Mouse (Mus musculus) frontal cortex, postnatal 25 days (tissue): ENCODE measurements around the gene Wnt10b.
"Not testable (repeated sequence)": the region's sequence is repeated elsewhere in the genome, so short reads cannot be mapped to it uniquely, and the experiment has no call there.

Source experiments
- DNase-seq, 2 experiments: peaks; one replicate each; pipeline ENCODE4 v3.0.0; 2022; ENCODE audit warnings: low spot score in 2 of 2

The Wnt10b gene

GRCm38 (mm10) chr15:98772511-98773211 is 5.3 kb downstream of the Wnt10b start:
- DNase-seq = no peak

- DNase-seq = no peak
These were observed 6.0 kb downstream of the Wnt10b start for GRCm38 (mm10) chr15:98771813-98772425.

- DNase-seq = no peak
These were observed 9.7 kb downstream of the Wnt10b start for GRCm38 (mm10) chr15:98768259-98768658.

- no peak for DNase-seq
These were observed 12.0 kb downstream of the Wnt10b start for GRCm38 (mm10) chr15:98765929-98766328.

- DNase-seq = peak; percentile 94 to 96
These were observed 15.1 kb downstream of the Wnt10b start, which contains the start of gene Arf3 for GRCm38 (mm10) chr15:98762670-98763529. Gene Arf3, minus strand, starts transcription at chr15:98763214.

GRCm38 (mm10) chr15:98762201-98762621 is 15.7 kb downstream of the Wnt10b start:
- peak; percentile 45 to 50 for DNase-seq

GRCm38 (mm10) chr15:98754125-98754524 is 23.8 kb downstream of the Wnt10b start:
- DNase-seq = no peak

GRCm38 (mm10) chr15:98753021-98753423 is 24.9 kb downstream of the Wnt10b start:
- no peak for DNase-seq

- DNase-seq = no peak
These were observed 28.9 kb downstream of the Wnt10b start for GRCm38 (mm10) chr15:98749093-98749492.

- no peak for DNase-seq
These were observed 30.7 kb downstream of the Wnt10b start for GRCm38 (mm10) chr15:98747296-98747695.

GRCm38 (mm10) chr15:98746344-98746965 is 31.5 kb downstream of the Wnt10b start:
- DNase-seq = no peak

GRCm38 (mm10) chr15:98743863-98744262 is 34.1 kb downstream of the Wnt10b start:
- not testable (repeated sequence) for DNase-seq

- DNase-seq = no peak
These were observed 35.1 kb downstream of the Wnt10b start for GRCm38 (mm10) chr15:98742766-98743428.

GRCm38 (mm10) chr15:98740219-98740618 is 37.7 kb downstream of the Wnt10b start:
- DNase-seq = no peak

GRCm38 (mm10) chr15:98738796-98739195 is 39.2 kb downstream of the Wnt10b start:
- DNase-seq = no peak

GRCm38 (mm10) chr15:98737881-98738280 is 40.1 kb downstream of the Wnt10b start:
- DNase-seq = peak in 1 of 2 experiments; percentile 43

- no peak for DNase-seq
These were observed 41.4 kb downstream of the Wnt10b start for GRCm38 (mm10) chr15:98736521-98736920.

- no peak for DNase-seq
These were observed 43.9 kb downstream of the Wnt10b start for GRCm38 (mm10) chr15:98733976-98734566.

GRCm38 (mm10) chr15:98733370-98733769 is 44.6 kb downstream of the Wnt10b start:
- no peak for DNase-seq

- no peak for DNase-seq
These were observed 45.9 kb downstream of the Wnt10b start for GRCm38 (mm10) chr15:98732006-98732531.

- DNase-seq = no peak
These were observed 47.2 kb downstream of the Wnt10b start for GRCm38 (mm10) chr15:98730790-98731189.
